Mouse (Mus musculus) heart, postnatal 0 days (tissue): ENCODE results near the gene Allc. TPM values are rescaled to one million over a fixed set of nuclear protein-coding genes. Genes with fewer than 3 reads are reported as not detected.

Experiments
- ATAC-seq: fragments of 200-750 bp; cut with Nextera tagmentation; 2 replicates; pipeline ENCODE4 v1.8.0; 2017; ENCODE audit warnings: low read depth, moderate number of reproducible peaks, moderate library complexity; ENCODE audit not compliant: insufficient read depth
- DNase-seq: peaks from one replicate; pipeline ENCODE4 v3.0.0-alpha.2; 2016; ENCODE audit warnings: low spot score
- H3K27ac ChIP-seq: fragments of 300-500 bp; sonication (generic); 2 replicates; pipeline ENCODE4 v1.5.1; 2014; ENCODE audit warnings: low read depth, mild to moderate bottlenecking
- H3K27me3 ChIP-seq: fragments of 300-500 bp; sonication (generic); 2 replicates; pipeline ENCODE4 v1.6.1; 2014; ENCODE audit warnings: low read length, mixed read lengths; ENCODE audit not compliant: control insufficient read depth, insufficient read depth
- H3K36me3 ChIP-seq: fragments of 300-500 bp; sonication (generic); replicated peaks from 2 replicates; pipeline ENCODE4 v1.6.1; 2014; ENCODE audit warnings: low read length, mixed read lengths; ENCODE audit not compliant: control insufficient read depth, insufficient read depth
- H3K4me1 ChIP-seq: fragments of 300-500 bp; sonication (generic); 2 replicates; pipeline ENCODE4 v1.6.1; 2014; ENCODE audit warnings: antibody characterized with exemption; ENCODE audit not compliant: control insufficient read depth, insufficient read depth
- H3K4me2 ChIP-seq: fragments of 300-500 bp; sonication (generic); 2 replicates; pipeline ENCODE4 v1.6.1; 2014; ENCODE audit warnings: low read depth, mild to moderate bottlenecking, low read length, moderate library complexity
- H3K4me3 ChIP-seq: fragments of 300-500 bp; sonication (generic); 2 replicates; pipeline ENCODE4 v1.5.1; 2014; ENCODE audit warnings: low read depth, low read length
- H3K9ac ChIP-seq: fragments of 300-500 bp; sonication (generic); replicated peaks from 2 replicates; pipeline ENCODE4 v1.6.1; 2014; ENCODE audit warnings: low read depth, low read length, mixed read lengths
- H3K9me3 ChIP-seq: fragments of 300-500 bp; sonication (generic); replicated peaks from 2 replicates; pipeline ENCODE4 v1.6.1; 2016; ENCODE audit warnings: low read length; ENCODE audit not compliant: control insufficient read depth
- CTCF ChIP-seq: IDR thresholded peaks from 2 replicates; pipeline ENCODE4 v1.5.1; 2016; ENCODE audit warnings: antibody characterized with exemption, control low read depth, low read depth
- EP300 ChIP-seq: IDR thresholded peaks from 2 replicates; pipeline ENCODE4 v1.6.1; 2016; ENCODE audit warnings: antibody characterized with exemption, low read depth
- WGBS: fragments of 180-500 bp; shearing (Covaris S2); extraction: QIAGEN DNeasy Blood & Tissue Kit; methylation state at CpG from one replicate; pipeline ENCODE4 v1.1.7; 2014; 5-methylcytosine and 5-hydroxymethylcytosine counted together
- polyA plus RNA-seq: library from polyadenylated mRNA; unstranded; fragments of >200 nt; fragmentation: Nextera tagmentation; extraction: Ambion mirVana; gene quantifications from 2 replicates; pipeline ENCODE4 v1.2.1, GENCODE M21; 2015
- total RNA-seq: library from RNA; depleted of rRNA; stranded (reverse); fragments of >200 nt; gene quantifications from 2 replicates; pipeline ENCODE4 v1.2.3, GENCODE M21; 2014; ENCODE audit warnings: low replicate concordance

The Allc gene
- total and polyA plus RNA-seq, 2 experiments from 2014 or later = not detected

GRCm38 (mm10) chr12:28607546-28608305, 25.4 kb upstream of the Allc start:
- no peak for DNase-seq
- Histone ChIP-seq H3K9ac (no peak overlapping the region), H3K36me3 (no peaks in the 10 kb centered on the region), H3K27me3 (no peaks in the 10 kb centered on the region), H3K27ac (no peak overlapping the region), H3K4me3 (no peak overlapping the region; the same call in 1 of the 2 replicates), H3K4me1 (0 out of 2 replicates have a peak, but pooled peaks cover 6% of the 10 kb centered on the region), H3K4me2 (peak overlapping the region; percentile 17), H3K9me3 (no peaks in the 10 kb centered on the region)
- ATAC-seq = peak; percentile 44; the same call in 1 of the 2 replicates
- TF ChIP-seq EP300 (no peak), CTCF (no peak)
- WGBS = 50% methylated on average over 17 of the region's 17 CpGs

- no peak overlapping the region for H3K4me2 ChIP-seq
- WGBS = 67% methylated on average over 1 of the region's 1 CpGs
These were observed 21.2 kb upstream of the Allc start for GRCm38 (mm10) chr12:28603494-28603893.

GRCm38 (mm10) chr12:28602259-28602658, 19.9 kb upstream of the Allc start:
- Histone ChIP-seq H3K9me3 (no peaks in the 10 kb centered on the region), H3K27me3 (no peaks in the 10 kb centered on the region), H3K36me3 (no peaks in the 10 kb centered on the region), H3K4me3 (no peak overlapping the region), H3K9ac (no peak overlapping the region), H3K4me1 (0 out of 2 replicates have a peak, but pooled peaks cover 1% of the 10 kb centered on the region), H3K4me2 (no peak overlapping the region), H3K27ac (no peak overlapping the region)
- WGBS = 18% methylated on average over 4 of the region's 4 CpGs
- ATAC-seq (peak; percentile 86), DNase-seq (peak; percentile 35)
- TF ChIP-seq EP300 (no peak), CTCF (no peak)

More at GRCm38 (mm10) chr12:28603494-28603893, 21.2 kb upstream of the Allc start:
- no peak for DNase-seq
- no peak overlapping the region for H3K4me3 ChIP-seq
- H3K27me3 ChIP-seq = no peaks in the 10 kb centered on the region
- no peaks in the 10 kb centered on the region for H3K36me3 ChIP-seq
- TF ChIP-seq EP300 (no peak), CTCF (no peak)
- no peak overlapping the region for H3K27ac ChIP-seq
- H3K4me1 ChIP-seq = 0 out of 2 replicates have a peak, but pooled peaks cover 6% of the 10 kb centered on the region
- ATAC-seq = no peak
- no peaks in the 10 kb centered on the region for H3K9me3 ChIP-seq
- no peak overlapping the region for H3K9ac ChIP-seq

- ATAC-seq = no peak
These were observed 16.2 kb upstream of the Allc start for GRCm38 (mm10) chr12:28598526-28598991.

GRCm38 (mm10) chr12:28598110-28598509, 15.8 kb upstream of the Allc start:
- 27% methylated on average over 3 of the region's 3 CpGs for WGBS
- ATAC-seq (no peak), DNase-seq (no peak)
- Histone ChIP-seq H3K27ac (no peak overlapping the region), H3K36me3 (no peaks in the 10 kb centered on the region), H3K4me1 (no peaks in the 10 kb centered on the region), H3K9ac (no peak overlapping the region), H3K4me2 (no peak overlapping the region), H3K4me3 (no peak overlapping the region), H3K27me3 (no peaks in the 10 kb centered on the region), H3K9me3 (no peaks in the 10 kb centered on the region)
- TF ChIP-seq EP300 (no peak), CTCF (no peak)

More at GRCm38 (mm10) chr12:28598526-28598991, 16.2 kb upstream of the Allc start:
- Histone ChIP-seq H3K9ac (no peak overlapping the region), H3K9me3 (no peaks in the 10 kb centered on the region), H3K4me1 (no peaks in the 10 kb centered on the region), H3K27me3 (no peaks in the 10 kb centered on the region), H3K27ac (no peak overlapping the region), H3K4me3 (no peak overlapping the region), H3K36me3 (no peaks in the 10 kb centered on the region), H3K4me2 (no peak overlapping the region)
- TF ChIP-seq CTCF (no peak), EP300 (no peak)
- WGBS = 41% methylated on average over 2 of the region's 2 CpGs
- no peak for DNase-seq
